Mouse (Mus musculus): Measurements from ENCODE around the gene Slc22a8. TPM values are rescaled to one million over a fixed set of nuclear protein-coding genes. Genes with fewer than 3 reads are reported as not detected.

Gene Slc22a8
- 0.10 and 0.38 TPM in 2 replicates for polyA plus RNA-seq (2012; rRNA removed)

DNA sequence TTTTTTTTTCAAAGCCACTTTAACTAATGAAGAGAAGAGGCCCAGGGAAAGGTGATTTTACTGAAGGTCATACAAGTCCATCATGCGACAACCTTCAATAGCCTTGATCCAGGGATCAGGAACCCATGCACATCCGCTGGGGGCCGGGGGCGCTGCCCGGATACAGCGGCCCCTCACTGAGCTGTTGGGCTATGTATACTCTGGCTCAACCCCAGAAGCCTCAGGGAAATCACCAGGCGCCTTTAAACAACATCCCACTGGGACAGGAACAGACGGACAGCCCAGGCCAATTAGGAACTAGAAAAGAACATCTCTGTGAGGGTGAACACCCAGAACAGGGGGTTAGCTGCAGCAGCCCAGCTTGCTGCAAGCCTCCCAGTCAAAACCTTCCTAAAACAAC, at the start of gene Slc22a8:
Gene Slc22a8 (plus strand): TSS at position 301 of the 400 bp plus-strand sequence.
- 94% methylated on average over 8 of the region's 8 CpGs for WGBS
- DNase-seq, result no peak
- TF ChIP-seq CTCF (IDR thresholded peaks at IDR 0.05; ENCODE audit: borderline replicate concordance, control insufficient read depth, extremely low read depth, insufficient read depth, low read length, poor library complexity), result no peak
- TF ChIP-seq POLR2A (IDR thresholded peaks at IDR 0.05; ENCODE audit: control insufficient read depth, extremely low read depth, insufficient read depth, low read length, poor library complexity), result no peak
- no peaks in the 10 kb centered on the region for H3K36me3 ChIP-seq (ENCODE audit: control insufficient read depth, insufficient read depth, low read length)
- H3K27me3 ChIP-seq (ENCODE audit: control insufficient read depth, insufficient read depth, low read length), result no peaks in the 10 kb centered on the region
- H3K4me3 ChIP-seq (ENCODE audit: control insufficient read depth, insufficient read depth, low read length), result no peak within 1 kb of the TSS
- H3K4me1 ChIP-seq (replicated peaks; ENCODE audit: control insufficient read depth, insufficient read depth, low read length), result peaks cover 43% of the 10 kb centered on the region
- peak within 1 kb of the TSS; percentile 81 for H3K27ac ChIP-seq (ENCODE audit: control insufficient read depth, insufficient read depth, low read length)

DNA sequence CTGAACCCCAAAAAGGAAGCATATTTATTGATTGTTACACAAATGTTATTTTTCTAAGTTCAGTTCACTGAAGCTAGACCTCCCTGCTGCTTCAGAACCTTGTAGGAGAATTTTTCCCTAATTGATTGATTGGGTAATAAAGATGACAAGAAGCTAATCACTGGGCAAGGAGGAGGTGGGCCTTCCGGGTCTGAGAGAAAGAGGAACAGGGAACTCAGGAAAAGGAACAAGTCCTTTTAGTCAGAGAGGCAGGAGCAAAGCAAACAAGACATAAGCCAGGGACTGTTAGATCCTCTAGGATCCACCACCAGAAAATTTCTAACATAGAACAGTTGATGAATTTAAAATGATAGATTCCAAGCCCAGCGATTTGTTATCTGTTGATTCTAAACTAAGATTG, 32.2 kb upstream of the Slc22a8 start:
- 86% methylated on average over 2 of the region's 2 CpGs for WGBS
- H3K27ac ChIP-seq (ENCODE audit: control insufficient read depth, insufficient read depth, low read length), result no peak overlapping the region
- H3K27me3 ChIP-seq (ENCODE audit: control insufficient read depth, insufficient read depth, low read length), result no peaks in the 10 kb centered on the region
- no peaks in the 10 kb centered on the region for H3K36me3 ChIP-seq (ENCODE audit: control insufficient read depth, insufficient read depth, low read length)
- TF ChIP-seq CTCF (IDR thresholded peaks at IDR 0.05; ENCODE audit: borderline replicate concordance, control insufficient read depth, extremely low read depth, insufficient read depth, low read length, poor library complexity), result no peak
- DNase-seq, result no peak
- H3K4me1 ChIP-seq (replicated peaks; ENCODE audit: control insufficient read depth, insufficient read depth, low read length), result no peaks in the 10 kb centered on the region
- H3K4me3 ChIP-seq (ENCODE audit: control insufficient read depth, insufficient read depth, low read length), result no peak overlapping the region

DNA sequence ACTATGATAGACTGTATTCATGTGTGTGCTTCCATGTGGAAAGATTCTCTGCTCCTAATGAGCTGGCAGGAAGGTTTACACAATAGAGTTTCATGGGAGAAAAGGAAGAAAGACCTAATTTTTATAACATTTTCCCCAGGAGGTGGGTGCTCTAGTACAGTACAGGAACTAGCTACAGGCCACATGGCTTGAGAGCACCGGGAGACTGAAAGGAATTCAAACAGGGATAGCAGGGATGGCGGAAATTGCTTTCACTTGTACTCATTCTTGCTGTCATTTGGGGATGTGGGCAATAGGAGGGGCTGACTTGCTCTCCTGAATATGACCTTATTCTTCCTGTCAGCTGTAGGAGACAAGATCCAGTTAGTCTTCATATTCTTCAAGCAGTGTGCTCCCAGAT, 27.0 kb upstream of the Slc22a8 start:
- Histone ChIP-seq H3K36me3 (ENCODE audit: control insufficient read depth, insufficient read depth, low read length) (no peaks in the 10 kb centered on the region), H3K27ac (ENCODE audit: control insufficient read depth, insufficient read depth, low read length) (no peak overlapping the region), H3K4me3 (ENCODE audit: control insufficient read depth, insufficient read depth, low read length) (no peak overlapping the region), H3K27me3 (ENCODE audit: control insufficient read depth, insufficient read depth, low read length) (no peaks in the 10 kb centered on the region), H3K4me1 (replicated peaks; ENCODE audit: control insufficient read depth, insufficient read depth, low read length) (no peaks in the 10 kb centered on the region)
- no peak for DNase-seq
- TF ChIP-seq CTCF (IDR thresholded peaks at IDR 0.05; ENCODE audit: borderline replicate concordance, control insufficient read depth, extremely low read depth, insufficient read depth, low read length, poor library complexity), result no peak
- WGBS, result 78% methylated on average over 2 of the region's 2 CpGs

DNA sequence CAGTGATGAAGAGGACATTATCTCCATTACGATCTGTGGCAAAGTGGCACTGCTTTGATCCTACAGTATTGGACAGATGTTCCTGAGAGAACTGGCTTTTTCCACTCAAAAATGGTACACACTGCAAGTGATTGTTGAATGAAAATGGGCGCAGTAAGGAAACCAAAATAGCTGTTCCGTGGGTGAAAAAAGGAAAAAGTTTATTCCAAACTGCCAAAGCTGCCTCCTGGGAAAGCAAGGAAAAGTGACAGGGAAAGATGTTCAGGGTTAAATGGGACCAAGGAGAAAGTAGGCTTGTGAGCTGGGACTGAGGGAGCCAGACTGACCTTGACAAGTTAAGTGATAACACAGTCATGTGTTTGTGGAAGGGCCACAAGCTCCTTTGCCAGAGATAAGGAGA, 26.6 kb upstream of the Slc22a8 start:
- no peaks in the 10 kb centered on the region for H3K27me3 ChIP-seq (ENCODE audit: control insufficient read depth, insufficient read depth, low read length)
- no peak overlapping the region for H3K4me3 ChIP-seq (ENCODE audit: control insufficient read depth, insufficient read depth, low read length)
- no peaks in the 10 kb centered on the region for H3K4me1 ChIP-seq (replicated peaks; ENCODE audit: control insufficient read depth, insufficient read depth, low read length)
- H3K36me3 ChIP-seq (ENCODE audit: control insufficient read depth, insufficient read depth, low read length), result no peaks in the 10 kb centered on the region
- no peak for DNase-seq
- WGBS, result 94% methylated on average over 3 of the region's 3 CpGs
- no peak for TF ChIP-seq POLR2A (IDR thresholded peaks at IDR 0.05; ENCODE audit: control insufficient read depth, extremely low read depth, insufficient read depth, low read length, poor library complexity)
- no peak for TF ChIP-seq CTCF (IDR thresholded peaks at IDR 0.05; ENCODE audit: borderline replicate concordance, control insufficient read depth, extremely low read depth, insufficient read depth, low read length, poor library complexity)
- H3K27ac ChIP-seq (ENCODE audit: control insufficient read depth, insufficient read depth, low read length), result no peak overlapping the region

DNA sequence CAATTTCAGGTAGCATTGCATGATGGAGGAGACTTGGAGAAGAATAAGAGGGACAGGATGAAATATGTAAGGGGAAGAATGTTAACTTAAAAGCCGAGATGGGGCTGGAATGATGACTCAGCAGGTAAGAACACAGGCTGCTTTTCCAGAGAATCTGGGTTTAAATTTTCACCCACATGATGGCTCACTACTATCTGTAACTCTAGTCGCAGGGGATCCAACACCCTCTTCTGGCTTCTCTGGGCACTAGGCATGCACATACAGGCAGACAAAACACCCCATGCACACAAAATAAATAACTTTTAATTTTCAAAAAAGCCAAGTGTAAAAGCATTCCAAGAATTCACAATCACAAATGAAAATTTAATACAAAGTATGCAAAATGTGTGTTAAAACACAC, 25.8 kb upstream of the Slc22a8 start:
- no peak for TF ChIP-seq CTCF (IDR thresholded peaks at IDR 0.05; ENCODE audit: borderline replicate concordance, control insufficient read depth, extremely low read depth, insufficient read depth, low read length, poor library complexity)
- TF ChIP-seq POLR2A (IDR thresholded peaks at IDR 0.05; ENCODE audit: control insufficient read depth, extremely low read depth, insufficient read depth, low read length, poor library complexity), result no peak
- H3K36me3 ChIP-seq (ENCODE audit: control insufficient read depth, insufficient read depth, low read length), result no peaks in the 10 kb centered on the region
- H3K27me3 ChIP-seq (ENCODE audit: control insufficient read depth, insufficient read depth, low read length), result no peaks in the 10 kb centered on the region
- no peak overlapping the region for H3K27ac ChIP-seq (ENCODE audit: control insufficient read depth, insufficient read depth, low read length)
- no peak overlapping the region for H3K4me3 ChIP-seq (ENCODE audit: control insufficient read depth, insufficient read depth, low read length)
- DNase-seq, result no peak
- H3K4me1 ChIP-seq (replicated peaks; ENCODE audit: control insufficient read depth, insufficient read depth, low read length), result no peaks in the 10 kb centered on the region
- WGBS, result 49% methylated on average over 2 of the region's 2 CpGs

DNA sequence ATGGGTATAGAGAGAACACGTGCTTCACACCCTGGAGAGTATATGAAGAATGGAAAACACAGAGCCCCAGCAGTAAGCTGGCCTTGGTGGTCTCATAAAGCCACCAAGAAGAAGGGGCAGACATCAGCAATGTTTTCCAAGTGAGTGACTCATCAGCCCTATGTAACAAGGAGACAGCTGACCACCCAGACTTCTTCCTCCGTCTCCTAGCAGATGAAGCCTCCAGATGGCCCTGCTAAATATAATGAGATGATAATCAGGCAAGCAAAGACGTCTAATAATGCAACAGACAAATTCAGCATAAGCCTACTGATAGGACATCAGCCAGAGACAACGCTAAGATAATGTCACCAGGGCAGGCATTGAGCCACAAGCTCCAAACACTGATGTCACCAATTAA, 25.1 kb upstream of the Slc22a8 start:
- no peaks in the 10 kb centered on the region for H3K36me3 ChIP-seq (ENCODE audit: control insufficient read depth, insufficient read depth, low read length)
- WGBS, result 82% methylated on average over 4 of the region's 4 CpGs
- no peak for DNase-seq

DNA sequence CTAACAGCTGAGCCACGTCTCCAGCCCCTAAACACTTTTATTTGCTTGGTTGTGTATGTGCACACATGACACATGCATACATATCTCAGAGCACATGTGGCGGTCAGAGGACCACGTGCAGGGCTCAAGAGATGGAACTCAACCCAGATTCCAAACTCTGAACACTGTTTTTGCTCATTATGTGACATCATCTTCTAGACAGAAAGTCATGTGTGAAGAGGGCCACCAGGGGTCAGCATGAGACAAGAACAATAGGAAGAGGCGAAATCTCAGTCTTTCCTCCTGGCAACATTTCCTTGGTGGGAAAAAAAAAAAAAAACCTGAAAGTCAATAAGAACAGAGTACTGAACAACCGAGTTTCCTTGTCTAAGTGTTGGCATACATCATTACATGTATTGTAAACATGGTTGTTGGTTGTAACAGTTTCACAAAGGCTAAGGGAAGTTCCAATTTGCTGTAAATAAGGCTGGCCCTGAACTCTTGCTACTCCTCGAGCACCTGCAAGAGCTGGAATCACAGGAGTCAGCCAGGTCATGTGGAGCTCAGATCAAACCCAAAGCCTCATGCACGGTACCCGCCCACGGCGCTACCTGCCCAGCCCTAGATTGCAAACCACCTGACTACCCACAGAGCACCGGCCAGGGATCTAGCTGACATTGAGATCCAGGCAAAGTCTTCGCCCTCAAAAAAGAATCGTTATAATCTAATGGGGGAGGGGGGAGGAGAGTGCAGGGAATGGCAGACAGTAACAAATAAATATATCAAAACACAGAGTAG, 23.8 kb upstream of the Slc22a8 start:
- H3K27ac ChIP-seq (ENCODE audit: control insufficient read depth, insufficient read depth, low read length), result no peak overlapping the region
- peak; percentile 56 for DNase-seq
- H3K36me3 ChIP-seq (ENCODE audit: control insufficient read depth, insufficient read depth, low read length), result no peaks in the 10 kb centered on the region
- WGBS, result 69% methylated on average over 13 of the region's 13 CpGs
- H3K4me1 ChIP-seq (replicated peaks; ENCODE audit: control insufficient read depth, insufficient read depth, low read length), result peaks cover 9% of the 10 kb centered on the region
- no peak overlapping the region for H3K4me3 ChIP-seq (ENCODE audit: control insufficient read depth, insufficient read depth, low read length)
- TF ChIP-seq POLR2A (IDR thresholded peaks at IDR 0.05; ENCODE audit: control insufficient read depth, extremely low read depth, insufficient read depth, low read length, poor library complexity), result no peak
- no peak for TF ChIP-seq CTCF (IDR thresholded peaks at IDR 0.05; ENCODE audit: borderline replicate concordance, control insufficient read depth, extremely low read depth, insufficient read depth, low read length, poor library complexity)
- no peaks in the 10 kb centered on the region for H3K27me3 ChIP-seq (ENCODE audit: control insufficient read depth, insufficient read depth, low read length)

More for the DNA sequence above, 25.1 kb upstream of the Slc22a8 start:
- Histone ChIP-seq H3K4me1 (replicated peaks; ENCODE audit: control insufficient read depth, insufficient read depth, low read length) (peaks cover 4% of the 10 kb centered on the region), H3K27ac (ENCODE audit: control insufficient read depth, insufficient read depth, low read length) (no peak overlapping the region), H3K4me3 (ENCODE audit: control insufficient read depth, insufficient read depth, low read length) (no peak overlapping the region), H3K27me3 (ENCODE audit: control insufficient read depth, insufficient read depth, low read length) (no peaks in the 10 kb centered on the region)
- TF ChIP-seq CTCF (IDR thresholded peaks at IDR 0.05; ENCODE audit: borderline replicate concordance, control insufficient read depth, extremely low read depth, insufficient read depth, low read length, poor library complexity) (no peak), POLR2A (IDR thresholded peaks at IDR 0.05; ENCODE audit: control insufficient read depth, extremely low read depth, insufficient read depth, low read length, poor library complexity) (no peak)
